Mouse (Mus musculus) adrenal gland, postnatal 10 days (tissue): ENCODE data around the gene 3110082I17Rik. TPM values are rescaled to one million over a fixed set of nuclear protein-coding genes. Genes with fewer than 3 reads are reported as not detected.

Source experiments
- DNase-seq: peaks from one replicate; pipeline ENCODE4 v3.0.0; 2021; ENCODE audit warnings: mixed read lengths
- total RNA-seq, 2 experiments: library from RNA; stranded (reverse); gene quantifications; 2 replicates each; pipeline ENCODE4 v1.2.3; 2021

Gene 3110082I17Rik
- total RNA-seq, 2 experiments from 2014 or later = 10.6 to 12.9 TPM

DNA sequence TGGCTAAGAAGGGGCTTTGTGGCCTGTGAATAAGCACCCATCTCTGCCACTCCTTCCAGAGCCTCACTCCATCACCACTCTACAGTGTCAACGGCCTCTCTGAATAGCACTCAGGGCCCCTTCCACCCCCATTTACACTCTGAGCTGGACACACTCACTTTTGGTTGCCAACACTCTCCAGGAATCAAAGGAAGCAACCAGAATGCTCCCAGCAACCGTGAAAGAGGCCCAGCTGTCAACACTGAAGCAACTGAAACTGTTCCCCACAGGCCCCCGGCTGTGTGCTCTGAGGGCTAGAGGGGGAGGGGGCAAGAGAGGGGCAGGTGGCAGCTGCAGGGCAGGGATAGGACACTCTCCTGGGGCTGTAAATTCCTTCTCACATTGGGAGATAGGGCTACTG lies 41.7 kb downstream of the 3110082I17Rik start:
- DNase-seq = no peak

DNA sequence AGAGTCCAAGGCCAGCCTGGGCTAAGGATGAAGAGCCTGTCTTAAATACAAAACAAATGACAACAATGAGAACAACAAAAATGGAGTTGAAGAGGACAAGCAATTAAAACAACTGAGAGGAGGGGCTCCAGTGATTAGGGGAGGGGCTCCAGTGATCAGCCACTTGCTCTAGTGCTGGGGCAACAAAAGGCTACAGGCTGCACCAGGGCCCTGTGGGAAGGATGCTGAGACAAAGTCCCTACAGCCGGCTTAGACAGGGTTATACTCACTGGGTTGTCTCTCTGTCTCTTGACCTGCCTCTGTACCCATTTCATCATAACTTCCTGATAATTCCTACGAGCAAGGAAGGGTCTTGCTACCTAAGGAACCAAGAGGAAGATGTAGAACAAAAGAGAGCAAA lies 42.2 kb downstream of the 3110082I17Rik start:
- DNase-seq = no peak

DNA sequence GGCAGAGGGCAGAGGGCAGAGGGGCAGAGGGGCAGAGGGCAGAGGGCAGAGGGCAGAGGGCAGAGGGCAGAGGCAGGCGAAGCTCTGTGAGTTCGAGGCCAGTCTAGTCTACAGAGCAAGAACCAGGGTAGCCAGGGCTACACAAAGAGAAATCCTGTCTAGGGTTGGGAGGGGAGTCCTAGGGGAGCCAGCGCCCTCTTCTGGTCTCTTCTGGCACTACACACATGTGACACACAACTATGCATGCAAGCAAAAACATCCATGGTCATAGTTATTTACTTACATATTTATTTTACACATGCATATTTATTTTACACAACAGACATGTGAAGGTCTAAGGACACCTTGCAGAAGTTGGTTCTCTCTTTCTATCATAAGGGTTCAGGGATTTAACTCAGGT lies 42.8 kb downstream of the 3110082I17Rik start:
- DNase-seq = no peak

DNA sequence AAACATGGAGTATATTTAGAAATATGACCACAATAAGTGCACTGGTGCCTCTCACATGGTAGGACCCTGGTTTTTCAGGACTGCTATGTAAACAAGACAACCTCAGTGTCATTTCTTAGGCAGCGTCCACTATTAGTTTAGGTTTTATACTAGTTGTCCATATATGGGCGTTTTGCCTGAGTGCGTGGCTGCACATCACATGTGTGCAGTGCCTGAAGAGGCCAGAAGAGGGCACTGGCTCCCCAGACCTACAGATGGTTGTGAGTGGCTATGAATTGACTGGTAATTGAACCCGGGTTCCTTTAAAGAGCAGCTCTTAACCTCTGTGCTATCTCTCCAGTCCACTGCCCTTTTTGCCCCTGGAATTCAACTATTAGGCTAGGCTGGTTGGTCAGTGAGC lies 43.4 kb downstream of the 3110082I17Rik start:
- DNase-seq = no peak

DNA sequence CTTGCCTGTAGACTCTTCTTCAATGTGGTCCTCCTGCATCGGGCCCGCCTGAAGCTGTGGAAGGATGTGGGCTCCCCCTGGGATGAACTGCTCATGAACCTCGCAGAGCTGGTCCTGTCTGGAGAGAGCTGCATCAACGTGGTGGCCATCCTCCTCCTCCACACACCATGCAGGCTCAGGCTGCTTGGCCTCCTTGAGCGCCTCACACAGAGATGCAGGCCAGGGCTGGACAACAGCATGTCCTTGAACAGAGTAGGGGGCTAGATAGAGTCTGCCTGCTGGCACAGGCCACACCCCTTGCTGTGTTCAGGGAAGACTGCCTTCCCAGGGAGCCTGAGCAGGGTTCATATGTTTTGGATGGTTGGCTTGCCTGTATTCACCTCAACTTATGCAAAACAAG lies 45.3 kb downstream of the 3110082I17Rik start:
- DNase-seq = no peak

DNA sequence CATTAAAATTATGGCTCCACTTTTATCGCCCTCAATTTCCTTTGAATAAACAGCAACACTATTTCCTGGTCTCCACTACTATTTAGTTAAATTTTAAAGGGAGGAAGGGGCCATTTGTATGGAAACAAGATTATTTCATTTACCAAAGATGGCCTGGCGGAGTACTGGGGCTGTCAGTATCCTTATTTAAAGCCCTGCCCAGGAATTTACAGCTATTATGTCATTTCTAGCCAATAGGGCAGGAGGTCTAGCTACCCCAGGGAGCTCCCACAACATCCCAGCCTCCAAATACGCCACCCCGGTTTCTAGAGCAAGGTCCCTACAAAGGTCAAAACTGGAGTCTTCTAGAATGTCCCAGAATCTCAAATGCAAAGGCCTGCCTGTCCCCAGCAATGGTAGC lies 46.8 kb downstream of the 3110082I17Rik start:
- no peak for DNase-seq

DNA sequence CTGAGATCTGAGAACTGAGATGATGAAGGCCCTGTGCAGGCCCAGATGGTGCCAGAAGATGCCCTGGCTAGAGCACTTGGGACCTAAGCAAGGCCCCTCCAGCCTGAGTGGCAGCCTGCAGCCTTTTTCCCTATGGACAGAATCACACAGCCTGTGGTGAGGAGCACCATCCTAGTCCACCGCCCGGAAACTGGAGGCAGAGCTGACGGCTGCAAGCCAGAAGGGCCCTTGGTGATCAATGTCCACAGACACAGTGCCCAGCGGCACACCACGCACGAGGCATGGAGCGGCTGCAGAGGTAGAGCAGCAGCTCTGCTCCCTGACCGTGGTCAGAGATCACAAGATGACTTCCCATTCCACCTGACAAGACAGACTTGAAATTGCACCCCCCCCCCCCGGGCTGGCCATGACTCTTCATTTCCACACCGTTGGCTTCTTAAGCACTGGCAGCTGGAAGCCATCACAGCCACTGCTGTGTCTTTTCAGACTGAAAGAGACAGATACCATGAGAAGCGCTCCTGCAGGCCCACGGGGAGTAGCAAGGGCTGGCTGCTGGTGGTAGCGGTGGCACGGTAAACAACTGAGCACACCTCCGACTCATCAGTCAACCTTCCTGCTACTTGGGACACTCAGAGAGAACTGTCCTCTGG lies 48.5 kb downstream of the 3110082I17Rik start:
- DNase-seq = no peak

DNA sequence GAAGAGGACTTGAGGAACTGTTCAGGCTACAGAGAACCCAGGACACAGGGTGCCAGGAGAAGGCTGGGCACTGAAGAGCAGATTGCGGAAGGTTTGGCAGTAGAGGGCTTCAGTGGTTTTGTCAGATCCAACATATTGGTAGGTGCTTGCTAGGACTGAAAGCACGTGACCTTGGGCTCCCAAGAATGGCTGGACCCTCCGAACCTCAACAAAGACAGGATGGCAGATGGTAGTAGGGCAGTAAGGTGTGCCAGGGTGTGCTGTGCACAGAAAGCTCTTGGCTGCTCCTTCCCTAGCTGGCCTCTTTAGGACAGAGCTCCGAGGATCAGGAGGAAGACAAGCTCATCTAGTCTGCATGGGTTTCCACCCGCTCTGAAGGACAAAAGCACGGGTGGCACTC lies 49.2 kb downstream of the 3110082I17Rik start:
- DNase-seq = no peak

DNA sequence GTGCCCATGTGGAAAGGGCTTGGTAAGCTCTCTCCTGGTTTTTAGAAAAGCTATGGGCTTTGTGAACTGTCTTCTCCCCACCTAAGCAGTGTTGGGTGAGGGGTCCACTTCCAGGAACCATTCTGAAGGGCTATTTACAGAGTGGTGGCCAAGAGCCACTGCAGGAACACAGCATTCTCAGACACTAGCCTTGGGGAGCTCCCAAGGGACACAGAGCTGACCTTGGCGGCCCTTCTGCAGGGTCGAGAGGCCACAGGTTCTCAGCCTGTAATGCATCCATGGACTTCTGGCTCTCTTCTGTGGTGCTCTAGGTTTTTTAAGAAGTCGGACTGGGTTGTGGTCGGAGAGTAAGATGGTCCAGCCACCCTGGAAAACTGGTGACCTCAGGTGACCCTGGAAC lies 50.3 kb downstream of the 3110082I17Rik start:
- no peak for DNase-seq

DNA sequence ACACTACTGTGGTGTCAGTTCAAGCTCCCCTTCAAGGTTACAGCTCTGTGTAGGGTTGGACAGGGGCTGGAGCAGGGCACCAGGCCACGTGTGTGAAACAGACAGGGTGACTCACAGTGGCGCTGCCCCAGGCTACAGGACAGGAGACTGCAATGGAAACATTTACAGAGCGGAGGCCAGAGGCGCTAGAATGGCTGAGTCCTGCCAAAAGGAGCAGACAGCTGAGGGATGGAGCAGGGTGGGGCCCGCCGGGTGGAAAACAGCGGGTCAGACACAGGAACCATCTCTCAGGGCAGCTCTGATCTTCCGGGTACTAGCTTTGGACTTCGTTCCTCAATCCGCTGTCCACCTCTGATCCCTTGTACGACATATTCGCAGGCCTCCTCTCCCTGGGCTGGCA lies 50.9 kb downstream of the 3110082I17Rik start:
- peak; percentile 86 for DNase-seq

DNA sequence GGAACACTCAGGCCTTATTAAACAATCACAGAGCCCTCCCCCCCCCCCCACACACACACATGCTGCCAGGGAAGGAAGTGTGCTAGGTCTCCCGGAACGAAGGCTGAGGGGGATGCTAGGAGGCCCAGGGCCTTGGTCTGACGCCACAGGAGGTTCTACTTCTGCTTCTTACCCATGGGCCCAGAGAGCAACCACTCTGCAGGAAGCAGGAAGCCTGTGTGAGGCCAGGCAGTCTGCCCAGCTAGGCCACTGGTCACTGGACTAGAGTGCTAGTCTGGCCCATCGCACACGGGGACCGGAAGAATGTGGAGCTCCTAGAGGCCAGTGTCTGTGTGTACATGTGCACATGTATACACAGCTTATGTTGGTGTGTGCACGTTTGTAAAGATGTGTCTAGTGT lies 51.8 kb downstream of the 3110082I17Rik start:
- peak; percentile 57 for DNase-seq

DNA sequence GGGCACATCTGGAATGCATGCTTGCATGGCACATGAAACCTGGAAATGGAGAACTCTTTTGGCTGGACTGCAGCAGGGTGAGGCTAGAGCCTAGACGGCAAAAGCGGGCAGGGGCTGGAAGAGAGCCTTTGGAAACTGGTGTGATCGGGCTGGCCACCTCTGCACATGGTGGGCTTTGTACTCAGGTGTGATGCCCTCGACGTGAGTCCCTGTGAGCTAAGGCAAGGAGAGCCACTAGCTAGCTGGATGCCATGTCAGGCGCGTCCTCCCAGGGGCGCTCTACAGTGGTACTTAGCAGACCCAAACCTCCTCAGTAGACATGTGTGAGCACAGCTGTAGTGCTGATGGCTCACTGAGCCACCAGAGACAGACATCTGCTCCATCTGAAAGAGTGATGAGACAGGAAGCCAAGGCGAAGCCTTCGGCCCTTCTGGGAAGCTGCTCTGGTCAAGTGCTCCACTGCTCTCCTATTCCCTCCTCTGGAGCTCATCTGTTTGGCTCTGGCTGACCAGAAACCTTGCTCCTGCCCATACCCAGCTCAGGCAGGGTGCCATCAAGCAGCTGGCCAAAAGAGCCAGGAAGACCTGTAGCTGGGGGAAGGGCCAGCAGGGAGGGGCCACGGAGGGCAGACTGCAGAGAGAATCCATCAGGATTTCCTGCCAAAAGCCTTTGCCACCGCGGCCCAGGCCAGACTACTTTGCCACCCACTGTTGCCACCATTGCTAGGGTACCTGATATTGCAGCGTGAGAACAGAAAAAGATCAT lies 53.0 kb downstream of the 3110082I17Rik start:
- DNase-seq = peak; percentile 79

DNA sequence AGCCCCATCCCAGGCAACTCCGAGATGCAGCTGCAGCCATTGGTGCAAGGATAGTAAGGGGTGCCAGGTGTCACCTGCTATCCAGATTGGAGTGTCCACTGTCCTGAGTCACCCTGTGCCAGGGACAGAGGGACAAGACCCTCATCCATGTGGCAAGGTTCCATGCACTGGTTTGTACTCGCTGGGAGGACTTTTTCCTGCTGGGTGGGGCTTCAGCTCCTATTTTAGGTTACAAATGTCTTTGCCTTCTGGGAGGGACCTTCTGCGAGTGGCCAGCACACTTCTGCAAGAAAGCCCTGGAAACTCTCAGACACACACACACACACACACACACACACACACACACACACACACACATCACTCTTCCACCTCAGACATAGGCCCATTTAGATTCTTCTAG lies 54.4 kb downstream of the 3110082I17Rik start:
- no peak for DNase-seq

DNA sequence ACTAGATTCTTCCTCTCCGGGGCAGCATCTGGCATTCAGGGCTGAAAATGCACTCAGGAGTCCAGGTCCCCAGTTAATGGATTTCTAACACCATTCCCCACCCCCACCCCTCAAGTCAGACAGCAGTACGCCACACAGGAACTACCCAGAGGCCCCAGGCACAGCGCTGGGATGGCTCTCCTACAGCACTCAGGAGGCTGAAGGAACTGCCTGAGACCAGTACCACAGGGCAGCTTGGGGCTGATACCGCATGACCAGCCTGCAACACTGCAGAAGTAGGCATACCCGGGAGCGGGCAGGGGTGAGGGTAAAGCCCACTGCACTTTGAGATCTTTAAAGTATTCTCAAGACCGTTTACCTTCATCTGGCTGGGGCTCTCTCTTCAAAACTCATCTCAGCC lies 54.8 kb downstream of the 3110082I17Rik start:
- DNase-seq = no peak

DNA sequence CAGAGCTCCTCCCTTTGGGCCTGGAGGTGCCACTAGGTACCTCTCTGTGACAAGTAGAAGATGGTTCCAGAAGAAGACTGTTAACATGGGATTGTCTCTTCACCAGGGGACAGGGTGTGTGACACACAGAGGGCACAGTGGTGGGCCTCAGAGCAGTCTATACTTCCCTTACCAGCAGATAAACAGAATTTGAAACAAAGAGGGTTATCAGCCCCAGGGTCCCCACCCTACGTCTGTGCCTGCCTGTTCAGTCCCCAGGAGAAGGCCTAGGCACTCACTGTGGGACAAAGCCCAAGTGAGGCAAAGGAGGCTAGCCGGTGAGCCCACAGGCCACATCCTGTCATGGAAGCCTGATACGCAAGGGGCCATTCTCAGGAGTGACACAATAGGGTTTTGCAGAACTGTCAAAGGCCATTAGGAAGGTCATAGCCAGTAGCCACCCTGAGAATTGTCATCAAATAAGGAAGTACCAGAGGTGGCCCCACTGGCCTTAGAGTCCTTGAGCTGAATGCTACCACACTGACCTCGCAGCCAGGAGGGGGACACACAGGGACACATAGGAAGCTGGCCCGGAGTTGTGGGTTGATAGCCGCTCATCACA lies 55.4 kb downstream of the 3110082I17Rik start, which contains the start of gene C130050O18Rik:
C130050O18Rik (plus strand) TSS at position 480 of the 601 bp plus-strand sequence.
- no peak for DNase-seq

DNA sequence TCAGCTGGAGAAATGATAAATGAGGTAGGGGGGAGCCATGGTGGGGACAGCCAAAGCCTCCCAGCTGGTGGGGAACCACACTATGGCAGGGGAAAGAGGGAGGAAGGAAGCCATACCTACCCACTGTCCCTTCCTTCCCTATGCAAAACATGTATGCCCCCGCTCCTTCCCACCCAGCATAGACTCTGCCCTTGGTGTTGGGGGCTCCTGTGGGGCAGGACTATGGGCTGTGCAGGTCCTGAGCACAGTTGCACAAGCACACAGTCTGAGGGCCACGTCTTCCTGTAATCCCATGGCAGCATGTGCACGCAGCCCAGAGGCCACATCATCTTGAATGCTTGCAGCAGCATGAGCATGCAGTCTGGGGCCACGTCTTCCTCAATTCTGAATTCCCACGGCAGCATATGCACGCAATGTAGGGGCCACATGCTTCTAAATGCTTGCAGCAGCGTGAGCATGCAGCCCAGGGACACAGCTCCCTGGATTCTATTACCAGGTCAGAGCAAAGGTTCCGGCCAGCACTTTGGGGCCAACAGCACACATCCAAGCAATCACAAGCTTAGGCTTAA lies 56.6 kb downstream of the 3110082I17Rik start:
- no peak for DNase-seq

DNA sequence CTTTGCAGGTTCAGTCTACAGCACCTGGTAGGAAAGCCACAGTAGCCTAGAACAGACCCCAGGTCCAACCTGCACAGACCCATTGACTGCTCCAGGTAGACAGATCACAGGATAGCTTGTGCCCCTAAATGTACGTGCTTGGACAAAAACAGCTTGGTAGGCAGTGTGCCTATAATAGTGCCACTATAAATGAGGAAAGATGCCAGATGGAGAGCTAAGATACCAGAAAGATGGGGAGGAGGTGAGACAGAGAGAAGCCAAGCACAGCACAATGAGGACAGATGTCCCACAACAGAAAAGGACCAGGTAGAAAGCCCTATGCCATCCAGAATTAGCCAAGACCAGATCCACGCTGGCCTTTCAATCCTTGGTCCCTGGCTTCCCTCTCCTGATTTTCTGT lies 58.2 kb downstream of the 3110082I17Rik start:
- no peak for DNase-seq

DNA sequence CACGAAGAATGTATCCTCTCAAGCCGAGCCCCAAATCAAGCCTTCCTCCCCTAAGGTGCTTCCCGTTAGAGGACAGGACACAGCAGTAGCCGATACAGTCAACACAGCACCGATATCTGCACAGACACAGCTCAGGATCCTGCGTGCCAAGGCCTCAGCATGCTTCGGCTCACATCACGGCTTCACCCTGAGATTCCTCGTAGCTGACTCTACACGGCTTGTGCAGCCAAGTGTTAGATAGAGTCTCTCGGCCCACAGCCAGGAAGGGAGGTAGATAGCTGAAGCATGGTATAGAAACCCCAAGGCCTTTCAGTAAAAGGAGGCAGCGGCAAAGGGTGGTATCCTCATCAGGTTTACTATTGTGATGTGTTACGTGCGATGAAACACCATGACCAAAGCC lies 60.3 kb downstream of the 3110082I17Rik start:
- DNase-seq = no peak

DNA sequence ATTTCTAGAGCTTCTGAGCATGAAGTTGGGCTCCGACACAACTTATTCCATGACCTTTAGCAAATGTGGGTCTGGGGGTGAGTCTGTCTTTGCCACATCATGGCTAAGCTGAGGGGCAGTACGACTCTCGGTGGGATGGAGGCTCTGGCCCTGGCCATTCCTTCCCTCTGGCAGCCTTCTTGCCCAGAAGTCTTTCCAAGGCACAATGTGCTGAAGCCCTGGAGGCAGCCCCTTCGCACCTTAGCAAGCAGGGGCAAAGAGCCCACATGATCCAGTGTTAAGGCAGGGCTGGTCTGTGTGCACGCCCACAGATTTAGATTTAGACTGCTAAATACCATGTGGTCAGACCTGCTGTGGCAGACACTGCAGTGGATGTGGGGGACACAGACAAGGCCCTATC lies 61.5 kb downstream of the 3110082I17Rik start:
- DNase-seq = no peak

DNA sequence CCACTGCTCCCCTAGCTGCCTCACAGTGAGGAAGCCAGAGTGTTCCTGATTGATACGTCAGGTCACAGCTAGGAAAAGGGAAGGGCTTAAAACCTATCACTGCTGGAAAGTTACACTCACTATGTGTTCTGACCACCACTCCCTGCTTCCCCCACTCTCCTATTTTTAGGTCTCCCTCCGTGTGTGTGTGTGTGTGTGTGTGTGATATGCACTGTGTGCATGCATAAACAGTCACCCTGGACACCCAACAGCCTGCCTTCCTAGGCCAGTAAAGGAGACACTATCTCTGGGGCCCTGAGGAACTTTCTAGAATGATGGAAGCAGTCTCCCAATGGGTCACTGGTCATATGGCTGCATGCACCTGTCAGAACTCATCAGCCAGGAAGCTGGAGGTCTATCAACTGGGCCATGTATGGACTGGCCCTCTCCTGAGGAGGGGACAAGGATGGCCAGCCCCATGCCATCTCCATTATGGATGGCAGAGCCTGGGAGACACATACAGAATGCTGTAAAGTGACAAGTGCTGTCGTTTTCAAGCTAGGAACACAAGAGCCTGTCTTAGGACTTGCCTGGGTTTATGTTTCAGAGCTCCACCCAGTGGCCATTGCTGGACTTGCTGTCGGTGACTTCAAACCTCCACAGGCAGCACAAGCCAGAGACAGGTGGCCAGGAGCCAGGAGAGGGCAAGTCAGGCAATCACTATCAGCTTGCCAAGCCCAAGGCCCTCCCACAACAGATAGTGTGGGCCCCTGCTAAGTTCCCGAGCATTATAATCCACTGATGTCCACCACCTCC lies 62.2 kb downstream of the 3110082I17Rik start:
- peak; percentile 94 for DNase-seq

DNA sequence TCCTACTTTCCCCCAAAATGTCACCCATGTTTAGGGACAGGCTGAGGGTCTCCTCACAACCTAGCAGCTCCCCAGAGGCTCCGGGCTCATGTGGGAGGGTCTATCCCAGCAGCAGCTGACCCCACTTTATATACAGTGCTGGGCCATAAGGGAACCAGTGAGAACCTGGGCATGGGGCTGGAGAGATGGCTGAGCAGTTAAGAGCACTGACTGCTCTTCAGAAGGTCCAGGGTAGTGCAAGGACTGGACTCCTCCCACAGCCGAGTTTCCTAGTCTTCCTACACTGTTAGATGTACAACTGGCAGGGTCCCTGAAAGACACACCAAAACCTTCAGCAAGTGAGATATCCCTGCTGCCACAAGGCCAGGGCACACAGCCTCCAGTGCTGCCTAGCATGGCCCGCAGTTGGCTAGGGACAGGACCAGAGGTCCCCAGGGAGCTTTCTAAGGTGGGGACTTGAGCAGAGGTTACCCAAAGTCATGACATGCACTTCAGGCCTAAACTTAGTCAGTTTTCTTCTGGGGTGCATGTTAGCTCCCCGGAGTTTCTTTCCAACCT lies 62.9 kb downstream of the 3110082I17Rik start:
- no peak for DNase-seq

DNA sequence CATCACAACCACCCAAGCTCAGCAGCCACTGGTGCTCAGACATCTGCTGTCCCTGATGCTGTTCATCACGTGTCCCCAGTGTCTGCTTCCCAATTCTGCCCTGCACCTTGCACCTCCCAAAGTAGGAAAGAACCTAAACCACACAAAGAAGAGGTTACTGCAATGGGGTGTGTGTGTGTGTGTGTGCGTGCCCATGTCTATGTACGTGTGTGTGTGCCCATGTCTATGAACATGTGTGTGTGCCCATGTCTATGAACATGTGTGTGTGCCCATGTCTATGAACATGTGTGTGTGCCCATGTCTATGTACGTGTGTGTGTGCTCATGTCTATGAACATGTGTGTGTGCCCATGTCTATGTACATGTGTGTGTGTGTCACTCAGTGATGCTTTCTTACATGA lies 64.8 kb downstream of the 3110082I17Rik start:
- DNase-seq = no peak
